Mouse (Mus musculus) cortical plate, adult 2 months (tissue): Measurements from ENCODE around the gene Tars2. TPM values are rescaled to one million over a fixed set of nuclear protein-coding genes. Genes with fewer than 3 reads are reported as not detected.

Source experiments
- H3K27ac ChIP-seq: fragments of 200-500 bp; 2 replicates; pipeline ENCODE4 v1.5.1; 2012; ENCODE audit warnings: low read length, control low read depth, inconsistent platforms; ENCODE audit not compliant: insufficient read depth
- H3K4me1 ChIP-seq: fragments of 200-500 bp; 2 replicates; pipeline ENCODE4 v1.6.1; 2011; ENCODE audit warnings: low read length; ENCODE audit not compliant: control insufficient read depth, insufficient read depth
- H3K4me3 ChIP-seq: fragments of 200-500 bp; 2 replicates; pipeline ENCODE4 v1.5.1; 2011; ENCODE audit warnings: mild to moderate bottlenecking, low read length, control low read depth; ENCODE audit not compliant: insufficient read depth
- CTCF ChIP-seq: fragments of 200-500 bp; IDR thresholded peaks from 2 replicates; pipeline ENCODE4 v1.5.1; 2011; ENCODE audit warnings: mild to moderate bottlenecking, control low read depth, low read length; ENCODE audit not compliant: insufficient read depth; ENCODE audit errors: extremely low read depth
- POLR2A ChIP-seq: fragments of 200-500 bp; IDR thresholded peaks from 2 replicates; pipeline ENCODE4 v1.6.1; 2011; ENCODE audit warnings: mild to moderate bottlenecking, low read length, control low read depth; ENCODE audit not compliant: insufficient read depth; ENCODE audit errors: extremely low read depth
- polyA plus RNA-seq: library from polyadenylated mRNA; depleted of rRNA; stranded (reverse); fragments of >200 nt; gene quantifications from 2 replicates; pipeline ENCODE4 v1.2.3, GENCODE M21; 2012

Tars2 gene
- polyA plus RNA-seq, 1 experiment: 38.6 TPM

GRCm38 (mm10) chr3:95763811-95764210 lies 3.8 kb upstream of the Tars2 start:
- no peak for TF ChIP-seq POLR2A
- TF ChIP-seq CTCF: no peak

GRCm38 (mm10) chr3:95762961-95763360 lies 3.0 kb upstream of the Tars2 start:
- no peak overlapping the region for H3K27ac ChIP-seq
- H3K4me1 ChIP-seq: no peaks in the 10 kb centered on the region
- H3K4me3 ChIP-seq: no peak overlapping the region
- TF ChIP-seq POLR2A (no peak), CTCF (no peak)

More at GRCm38 (mm10) chr3:95763811-95764210, 3.8 kb upstream of the Tars2 start:
- H3K27ac ChIP-seq: no peak overlapping the region
- H3K4me3 ChIP-seq: no peak overlapping the region
- no peaks in the 10 kb centered on the region for H3K4me1 ChIP-seq

- Histone ChIP-seq H3K4me1 (no peaks in the 10 kb centered on the region), H3K4me3 (no peak overlapping the region), H3K27ac (no peak overlapping the region)
- TF ChIP-seq CTCF (no peak), POLR2A (no peak)
Measured at GRCm38 (mm10) chr3:95761771-95762170, 1.8 kb upstream of the Tars2 start.

- Histone ChIP-seq H3K27ac (no peak overlapping the region), H3K4me1 (no peaks in the 10 kb centered on the region), H3K4me3 (no peak overlapping the region)
- TF ChIP-seq POLR2A (no peak), CTCF (no peak)
Measured at GRCm38 (mm10) chr3:95760656-95761055, 650 bp upstream of the Tars2 start.

GRCm38 (mm10) chr3:95758467-95759218 lies 1.4 kb downstream of the Tars2 start:
- Histone ChIP-seq H3K27ac (no peak overlapping the region), H3K4me3 (no peak overlapping the region), H3K4me1 (no peaks in the 10 kb centered on the region)
- TF ChIP-seq CTCF (no peak), POLR2A (no peak)

- no peak overlapping the region for H3K4me3 ChIP-seq
- no peak for TF ChIP-seq POLR2A
- no peak for TF ChIP-seq CTCF
- H3K4me1 ChIP-seq: no peaks in the 10 kb centered on the region
- H3K27ac ChIP-seq: no peak overlapping the region
Measured at GRCm38 (mm10) chr3:95756808-95757207, 3.2 kb downstream of the Tars2 start.

GRCm38 (mm10) chr3:95754345-95755206 lies 5.4 kb downstream of the Tars2 start:
- H3K27ac ChIP-seq: no peak overlapping the region
- no peak for TF ChIP-seq CTCF
- peak; percentile 84; the same call in 1 of the 2 replicates for TF ChIP-seq POLR2A
- peak overlapping the region; percentile 66 for H3K4me3 ChIP-seq
- no peaks in the 10 kb centered on the region for H3K4me1 ChIP-seq

GRCm38 (mm10) chr3:95752935-95753334 lies 7.1 kb downstream of the Tars2 start:
- H3K4me3 ChIP-seq: no peak overlapping the region
- TF ChIP-seq POLR2A (no peak), CTCF (no peak)
- no peaks in the 10 kb centered on the region for H3K4me1 ChIP-seq
- no peak overlapping the region for H3K27ac ChIP-seq

- TF ChIP-seq POLR2A (no peak), CTCF (no peak)
- H3K4me3 ChIP-seq: no peak overlapping the region
Measured at GRCm38 (mm10) chr3:95740406-95740805, 19.6 kb downstream of the Tars2 start.

GRCm38 (mm10) chr3:95739353-95740104 lies 20.5 kb downstream of the Tars2 start, which contains the start of gene Ecm1:
Ecm1 (minus strand) TSS chr3:95739569.
- no peak within 1 kb of the TSS for H3K27ac ChIP-seq
- H3K4me1 ChIP-seq: peaks cover 2% of the 10 kb centered on the region; the same call in 1 of the 2 replicates
- no peak within 1 kb of the TSS for H3K4me3 ChIP-seq
- TF ChIP-seq CTCF (no peak), POLR2A (peak; percentile 69)

More at GRCm38 (mm10) chr3:95740406-95740805, 19.6 kb downstream of the Tars2 start:
- Histone ChIP-seq H3K4me1 (peaks cover 2% of the 10 kb centered on the region; the same call in 1 of the 2 replicates), H3K27ac (no peak overlapping the region)
